Mouse (Mus musculus) forebrain, postnatal 0 days (tissue): ENCODE data around the gene Wwc2. TPM values are rescaled to one million over a fixed set of nuclear protein-coding genes. Genes with fewer than 3 reads are reported as not detected.

Experiments used
- ATAC-seq: fragments of 200-750 bp; cut with Nextera tagmentation; 2 replicates; pipeline ENCODE4 v1.8.0; 2017; ENCODE audit warnings: mild to moderate bottlenecking, moderate library complexity
- DNase-seq: peaks from one replicate; pipeline ENCODE4 v3.0.0-alpha.2; 2015
- H3K27ac ChIP-seq: fragments of 300-500 bp; sonication (generic); 2 replicates; pipeline ENCODE4 v1.5.1; 2014; ENCODE audit warnings: low read depth, mild to moderate bottlenecking, antibody characterized with exemption, low read length, moderate library complexity, mixed read lengths
- H3K27me3 ChIP-seq: fragments of 300-500 bp; sonication (generic); 2 replicates; pipeline ENCODE4 v1.6.1; 2014; ENCODE audit warnings: mild to moderate bottlenecking, low read length, mixed read lengths; ENCODE audit not compliant: insufficient read depth
- H3K36me3 ChIP-seq: fragments of 300-500 bp; sonication (generic); 2 replicates; pipeline ENCODE4 v1.6.1; 2014; ENCODE audit warnings: mild to moderate bottlenecking, moderate library complexity; ENCODE audit not compliant: insufficient read depth
- H3K4me1 ChIP-seq: fragments of 300-500 bp; sonication (generic); 2 replicates; pipeline ENCODE4 v1.6.1; 2014; ENCODE audit warnings: antibody characterized with exemption; ENCODE audit not compliant: insufficient read depth
- H3K4me2 ChIP-seq: fragments of 300-500 bp; sonication (generic); 2 replicates; pipeline ENCODE4 v1.6.1; 2014; ENCODE audit warnings: low read depth, mild to moderate bottlenecking, moderate library complexity
- H3K4me3 ChIP-seq: fragments of 300-500 bp; sonication (generic); 2 replicates; pipeline ENCODE4 v1.5.1; 2014; ENCODE audit warnings: low read depth, low read length, mixed read lengths
- H3K9ac ChIP-seq: fragments of 300-500 bp; sonication (generic); 2 replicates; pipeline ENCODE4 v1.6.1; 2014; ENCODE audit warnings: mild to moderate bottlenecking
- H3K9me3 ChIP-seq: fragments of 300-500 bp; sonication (generic); 2 replicates; pipeline ENCODE4 v1.6.1; 2016; ENCODE audit warnings: low read length
- CTCF ChIP-seq: sonication (generic); IDR thresholded peaks from 2 replicates; pipeline ENCODE4 v1.5.1; 2016; ENCODE audit warnings: antibody characterized with exemption, control low read depth, low read depth
- WGBS: fragments of 180-500 bp; shearing (Covaris S2); extraction: QIAGEN DNeasy Blood & Tissue Kit; methylation state at CpG from one replicate; pipeline ENCODE4 v1.1.7; 2014; 5-methylcytosine and 5-hydroxymethylcytosine counted together
- polyA plus RNA-seq: library from polyadenylated mRNA; unstranded; fragments of >200 nt; fragmentation: Nextera tagmentation; extraction: Ambion mirVana; gene quantifications from 2 replicates; pipeline ENCODE4 v1.2.1, GENCODE M21; 2015
- total RNA-seq: library from RNA; depleted of rRNA; stranded (reverse); fragments of >200 nt; gene quantifications from 2 replicates; pipeline ENCODE4 v1.2.3, GENCODE M21; 2014

Wwc2 gene
- total and polyA plus RNA-seq, 2 experiments from 2014 or later, result 4.7 to 8.4 TPM

GRCm38 (mm10) chr8:47917060-47918035, 73.4 kb downstream of the Wwc2 start:
- ATAC-seq, result no peak
- no peak for DNase-seq
- no peak for TF ChIP-seq CTCF
- H3K4me3 ChIP-seq, result no peak overlapping the region
- no peaks in the 10 kb centered on the region for H3K36me3 ChIP-seq
- H3K9ac ChIP-seq, result no peak overlapping the region
- H3K9me3 ChIP-seq, result no peaks in the 10 kb centered on the region
- H3K4me2 ChIP-seq, result no peak overlapping the region
- H3K27ac ChIP-seq, result no peak overlapping the region
- whole genome bisulfite sequencing, result 86% methylated on average over 19 of the region's 19 CpGs
- H3K27me3 ChIP-seq, result no peaks in the 10 kb centered on the region
- no peaks in the 10 kb centered on the region for H3K4me1 ChIP-seq

DNA sequence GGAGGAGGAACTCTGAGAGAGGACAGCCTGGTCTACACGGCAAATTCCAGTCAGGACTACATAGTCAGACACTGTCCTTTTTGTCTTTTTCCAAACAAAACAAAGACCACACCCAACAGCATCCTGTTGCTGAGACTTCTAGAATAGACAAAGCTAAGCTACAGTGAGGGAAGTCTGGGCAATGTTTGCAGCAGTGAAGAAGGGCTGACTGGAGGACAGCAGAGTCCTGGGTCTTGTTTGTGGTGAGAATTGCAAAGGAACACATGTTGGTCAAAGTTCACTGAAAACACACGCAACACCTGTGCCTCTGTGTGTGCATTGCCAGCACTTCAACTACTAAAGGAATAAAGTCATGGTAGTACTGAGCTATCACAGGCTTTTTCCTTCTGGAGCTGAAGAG, 75.2 kb downstream of the Wwc2 start:
- 88% methylated on average over 2 of the region's 2 CpGs for WGBS
- Histone ChIP-seq H3K4me2 (no peak overlapping the region), H3K4me1 (no peaks in the 10 kb centered on the region), H3K27me3 (no peaks in the 10 kb centered on the region), H3K9ac (no peak overlapping the region), H3K9me3 (no peaks in the 10 kb centered on the region), H3K4me3 (no peak overlapping the region), H3K27ac (no peak overlapping the region), H3K36me3 (no peaks in the 10 kb centered on the region)
- DNase-seq, result no peak
- no peak for ATAC-seq
- TF ChIP-seq CTCF, result no peak

DNA sequence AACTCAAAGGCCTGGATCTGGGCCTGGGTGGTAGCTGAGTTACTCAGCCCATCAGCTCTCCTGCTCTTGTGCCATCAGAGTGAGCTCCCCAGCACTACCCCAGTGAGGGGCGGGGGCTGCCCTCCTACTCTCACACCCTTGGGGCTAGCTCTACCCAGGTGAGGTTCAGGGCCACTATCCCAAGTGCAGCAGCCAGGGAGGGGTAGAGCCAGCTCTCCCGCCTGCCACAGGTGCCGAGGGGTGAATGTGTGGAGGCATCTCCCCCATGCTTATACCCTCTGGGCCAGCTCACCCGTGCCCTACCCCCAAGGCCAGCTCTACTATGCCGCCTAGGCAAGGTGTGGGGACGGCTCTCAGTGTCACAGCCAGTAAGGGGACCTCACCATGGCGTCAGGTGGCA, 75.8 kb downstream of the Wwc2 start:
- no peaks in the 10 kb centered on the region for H3K9me3 ChIP-seq
- H3K27me3 ChIP-seq, result no peaks in the 10 kb centered on the region
- no peak overlapping the region for H3K4me3 ChIP-seq
- ATAC-seq (no peak), DNase-seq (no peak)
- H3K9ac ChIP-seq, result no peak overlapping the region
- no peaks in the 10 kb centered on the region for H3K36me3 ChIP-seq
- H3K27ac ChIP-seq, result no peak overlapping the region
- 92% methylated on average over 7 of the region's 7 CpGs for WGBS
- TF ChIP-seq CTCF, result no peak
- no peak overlapping the region for H3K4me2 ChIP-seq
- no peaks in the 10 kb centered on the region for H3K4me1 ChIP-seq

GRCm38 (mm10) chr8:47914161-47914560, 76.6 kb downstream of the Wwc2 start:
- no peaks in the 10 kb centered on the region for H3K9me3 ChIP-seq
- no peak overlapping the region for H3K4me3 ChIP-seq
- no peaks in the 10 kb centered on the region; the same call in 1 of the 2 replicates for H3K36me3 ChIP-seq
- DNase-seq, result no peak
- H3K4me1 ChIP-seq, result no peaks in the 10 kb centered on the region
- no peak overlapping the region for H3K4me2 ChIP-seq
- no peak for ATAC-seq
- H3K27me3 ChIP-seq, result no peaks in the 10 kb centered on the region
- H3K27ac ChIP-seq, result no peak overlapping the region
- 93% methylated on average over 8 of the region's 8 CpGs for WGBS
- TF ChIP-seq CTCF, result no peak
- no peak overlapping the region for H3K9ac ChIP-seq

DNA sequence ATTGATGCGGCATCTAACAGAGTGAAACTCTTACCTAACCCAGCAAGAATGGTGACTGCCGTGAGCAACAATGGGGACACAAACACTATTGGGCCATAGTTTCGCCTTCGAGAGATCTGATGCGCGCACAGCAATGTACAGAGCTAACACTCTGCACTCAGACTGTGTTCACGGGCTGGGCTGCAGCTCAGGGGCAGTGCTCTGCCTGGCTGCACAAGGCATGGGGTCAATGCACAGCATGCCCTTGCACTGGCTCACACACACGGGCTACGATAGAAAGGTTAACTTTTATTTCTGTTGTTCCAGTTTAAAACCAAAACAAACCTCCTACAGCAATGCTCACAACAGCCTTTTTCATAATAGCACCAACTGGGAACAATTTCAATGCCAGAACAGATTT, 77.1 kb downstream of the Wwc2 start:
- no peak for TF ChIP-seq CTCF
- Histone ChIP-seq H3K4me3 (no peak overlapping the region), H3K36me3 (no peaks in the 10 kb centered on the region; the same call in 1 of the 2 replicates), H3K9ac (no peak overlapping the region), H3K27ac (no peak overlapping the region), H3K4me2 (no peak overlapping the region), H3K27me3 (no peaks in the 10 kb centered on the region), H3K9me3 (no peaks in the 10 kb centered on the region), H3K4me1 (no peaks in the 10 kb centered on the region)
- no peak for ATAC-seq
- DNase-seq, result no peak
- WGBS, result 87% methylated on average over 9 of the region's 9 CpGs

DNA sequence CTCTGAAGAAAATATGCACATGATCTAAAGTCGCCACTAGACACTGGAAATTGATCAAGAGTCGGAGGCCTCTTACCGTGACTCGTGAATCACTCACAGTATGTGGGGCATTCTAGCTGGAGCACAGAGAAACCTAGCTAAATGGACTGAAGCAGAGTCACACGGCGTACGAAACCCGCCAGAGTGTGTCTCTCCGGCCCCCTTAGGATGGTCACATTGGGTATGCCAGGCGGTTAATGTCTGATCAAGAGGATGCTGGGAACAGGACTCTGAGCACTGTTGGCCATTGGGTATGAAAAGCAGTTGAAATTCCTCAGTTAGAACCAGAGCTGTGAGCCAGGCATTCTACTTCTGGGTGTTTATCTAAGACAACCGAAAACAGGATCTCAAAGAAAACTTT, 81.0 kb downstream of the Wwc2 start:
- no peaks in the 10 kb centered on the region for H3K27me3 ChIP-seq
- WGBS, result 98% methylated on average over 11 of the region's 11 CpGs
- H3K36me3 ChIP-seq, result no peaks in the 10 kb centered on the region; the same call in 1 of the 2 replicates
- DNase-seq (no peak), ATAC-seq (no peak)
- no peak overlapping the region for H3K9ac ChIP-seq
- H3K9me3 ChIP-seq, result no peaks in the 10 kb centered on the region
- no peak overlapping the region for H3K4me3 ChIP-seq
- H3K27ac ChIP-seq, result no peak overlapping the region
- H3K4me1 ChIP-seq, result no peaks in the 10 kb centered on the region
- no peak for TF ChIP-seq CTCF
- no peak overlapping the region for H3K4me2 ChIP-seq

GRCm38 (mm10) chr8:47907056-47907455, 83.7 kb downstream of the Wwc2 start:
- Histone ChIP-seq H3K9ac (no peak overlapping the region), H3K27me3 (no peaks in the 10 kb centered on the region), H3K27ac (no peak overlapping the region), H3K4me1 (no peaks in the 10 kb centered on the region), H3K4me2 (no peak overlapping the region), H3K9me3 (no peaks in the 10 kb centered on the region), H3K36me3 (no peaks in the 10 kb centered on the region; the same call in 1 of the 2 replicates), H3K4me3 (no peak overlapping the region)
- WGBS, result 89% methylated on average over 9 of the region's 9 CpGs
- no peak for TF ChIP-seq CTCF
- DNase-seq (no peak), ATAC-seq (no peak)
